Mouse (Mus musculus) forebrain, embryonic 15.5 days (tissue): ENCODE measurements around the gene Rbms2. TPM values are rescaled to one million over a fixed set of nuclear protein-coding genes. Genes with fewer than 3 reads are reported as not detected.
"Not testable (repeated sequence)": the region's sequence is repeated elsewhere in the genome, so short reads cannot be mapped to it uniquely, and the experiment has no call there.

Experiments used
- ATAC-seq: fragments of 200-750 bp; cut with Nextera tagmentation; replicated peaks from 2 replicates; pipeline ENCODE4 v1.8.0; 2017; ENCODE audit warnings: mild to moderate bottlenecking, moderate TSS enrichment, moderate library complexity
- H3K27ac ChIP-seq: fragments of 300-500 bp; sonication (generic); replicated peaks from 2 replicates; pipeline ENCODE4 v1.5.1; 2015; ENCODE audit warnings: mild to moderate bottlenecking, inconsistent platforms
- H3K27me3 ChIP-seq: fragments of 300-500 bp; sonication (generic); 2 replicates; pipeline ENCODE4 v1.6.1; 2015; ENCODE audit warnings: inconsistent platforms
- H3K36me3 ChIP-seq: fragments of 300-500 bp; sonication (generic); 2 replicates; pipeline ENCODE4 v1.6.1; 2015; ENCODE audit warnings: mild to moderate bottlenecking, inconsistent platforms
- H3K4me1 ChIP-seq: fragments of 300-500 bp; sonication (generic); 2 replicates; pipeline ENCODE4 v1.6.1; 2015; ENCODE audit warnings: inconsistent platforms
- H3K4me2 ChIP-seq: fragments of 300-500 bp; sonication (generic); replicated peaks from 2 replicates; pipeline ENCODE4 v1.6.1; 2015; ENCODE audit warnings: mild to moderate bottlenecking, inconsistent platforms
- H3K4me3 ChIP-seq: fragments of 300-500 bp; sonication (generic); 2 replicates; pipeline ENCODE4 v1.5.1; 2015; ENCODE audit warnings: mild to moderate bottlenecking, inconsistent platforms
- H3K9ac ChIP-seq: fragments of 300-500 bp; sonication (generic); replicated peaks from 2 replicates; pipeline ENCODE4 v1.6.1; 2015; ENCODE audit warnings: mild to moderate bottlenecking, inconsistent platforms
- H3K9me3 ChIP-seq: fragments of 300-500 bp; sonication (generic); 2 replicates; pipeline ENCODE4 v1.6.1; 2016; ENCODE audit warnings: inconsistent platforms
- WGBS: fragments of 180-500 bp; shearing (Covaris S2); methylation state at CpG from one replicate; pipeline ENCODE4 v1.1.7; 2015; ENCODE audit warnings: mixed read lengths; 5-methylcytosine and 5-hydroxymethylcytosine counted together
- polyA plus RNA-seq: library from polyadenylated mRNA; unstranded; fragments of >200 nt; fragmentation: Nextera tagmentation; extraction: Ambion mirVana; gene quantifications from 2 replicates; pipeline ENCODE4 v1.2.1, GENCODE M21; 2015

The Rbms2 gene
- polyA plus RNA-seq, 1 experiment from 2014 or later = 9.0 TPM

DNA sequence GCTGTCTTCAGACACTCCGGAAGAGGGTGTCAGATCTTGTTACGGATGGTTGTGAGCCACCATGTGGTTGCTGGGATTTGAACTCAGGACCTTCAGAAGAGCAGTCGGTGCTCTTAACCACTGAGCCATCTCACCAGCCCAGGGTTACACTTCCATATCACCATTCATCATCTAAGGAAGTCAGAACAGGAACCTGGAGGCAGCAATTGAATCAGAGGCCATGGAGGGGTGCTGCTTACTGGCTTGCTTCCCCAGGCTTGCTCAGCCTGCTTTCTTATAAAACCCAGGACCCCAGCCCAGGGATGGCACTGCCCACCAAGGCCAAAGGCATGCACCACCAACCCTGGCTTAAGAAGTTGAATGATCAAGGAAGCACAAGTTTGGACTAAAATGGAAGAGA lies 14.4 kb downstream of the Rbms2 start:
- ATAC-seq, H3K36me3 ChIP-seq, H3K27me3 ChIP-seq, H3K4me2 ChIP-seq, H3K4me3 ChIP-seq, H3K9ac ChIP-seq, H3K27ac ChIP-seq, H3K9me3 ChIP-seq, H3K4me1 ChIP-seq: not testable (repeated sequence)
- WGBS = 91% methylated on average over 3 of the region's 3 CpGs

DNA sequence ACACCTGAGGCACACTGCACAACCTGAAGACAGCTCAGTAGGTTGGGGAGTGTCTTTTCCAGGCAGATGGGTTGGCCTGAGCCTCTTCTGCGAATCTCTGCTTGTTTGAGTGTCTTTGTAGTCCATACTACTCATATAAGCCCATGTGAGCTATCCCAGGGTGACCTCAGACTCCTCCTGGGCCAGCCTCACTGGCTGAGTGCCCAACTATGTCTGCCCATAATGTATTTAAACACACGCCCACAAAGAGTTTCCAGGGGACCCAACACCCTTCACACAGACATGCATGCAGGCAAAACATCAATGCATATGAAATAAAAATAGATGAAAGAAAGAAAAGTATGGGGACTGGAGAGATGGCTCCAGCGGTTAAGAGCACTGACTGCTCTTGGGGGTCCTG lies 26.1 kb downstream of the Rbms2 start:
- Histone ChIP-seq H3K27ac (no peak overlapping the region), H3K4me1 (no peaks in the 10 kb centered on the region), H3K9ac (no peak overlapping the region), H3K4me2 (no peak overlapping the region), H3K27me3 (no peaks in the 10 kb centered on the region), H3K36me3 (no peaks in the 10 kb centered on the region), H3K4me3 (no peak overlapping the region), H3K9me3 (no peaks in the 10 kb centered on the region)
- no peak for ATAC-seq
- WGBS = 79% methylated on average over 3 of the region's 3 CpGs

DNA sequence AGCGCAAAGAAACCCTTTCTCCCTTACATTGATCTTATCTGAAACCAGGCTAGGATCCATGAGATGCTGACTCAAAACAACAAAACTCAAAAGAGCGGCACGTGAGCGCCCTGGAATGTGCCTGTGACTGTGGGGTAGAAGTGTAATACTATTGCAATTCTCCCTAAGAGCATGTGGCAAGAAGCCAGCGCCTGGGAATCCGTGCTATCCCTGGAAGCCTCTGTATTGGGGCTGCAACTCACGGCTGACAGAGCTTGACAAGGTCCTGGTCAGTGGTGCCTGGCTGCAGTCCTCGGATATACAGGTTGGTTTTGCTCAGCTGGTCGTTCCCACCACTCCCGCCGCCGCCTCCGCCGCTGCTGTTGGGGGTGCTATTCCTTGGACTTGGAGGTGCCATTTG lies 29.2 kb downstream of the Rbms2 start:
- 83% methylated on average over 14 of the region's 14 CpGs for WGBS
- no peaks in the 10 kb centered on the region for H3K36me3 ChIP-seq
- H3K9ac ChIP-seq = no peak overlapping the region
- no peaks in the 10 kb centered on the region for H3K9me3 ChIP-seq
- no peak overlapping the region for H3K4me2 ChIP-seq
- H3K4me1 ChIP-seq = no peaks in the 10 kb centered on the region
- H3K27ac ChIP-seq = no peak overlapping the region
- no peak overlapping the region for H3K4me3 ChIP-seq
- H3K27me3 ChIP-seq = no peaks in the 10 kb centered on the region
- no peak for ATAC-seq

DNA sequence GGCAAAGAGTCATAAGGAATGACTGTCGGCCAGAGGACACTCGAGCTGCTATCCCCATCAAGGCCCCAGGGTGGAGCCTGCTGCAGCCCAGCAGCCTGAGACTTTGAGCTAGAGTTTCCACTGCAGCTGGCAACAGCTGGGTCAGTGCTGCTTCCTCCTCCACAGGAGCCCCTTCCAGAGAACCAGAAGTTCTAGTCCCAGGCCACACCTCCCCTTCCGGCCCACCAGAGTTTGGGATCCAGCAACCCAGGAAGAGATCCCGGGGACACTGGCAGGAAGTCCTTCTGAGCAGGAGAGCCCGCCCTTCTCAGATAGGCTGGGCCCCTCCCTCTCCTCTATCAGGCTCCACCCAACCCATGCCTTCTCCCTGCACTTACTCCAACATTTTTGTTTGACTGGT lies 30.5 kb downstream of the Rbms2 start:
- WGBS = 1% methylated on average over 5 of the region's 5 CpGs
- Histone ChIP-seq H3K4me3 (no peak overlapping the region), H3K9ac (no peak overlapping the region), H3K27me3 (no peaks in the 10 kb centered on the region), H3K4me2 (no peak overlapping the region), H3K4me1 (no peaks in the 10 kb centered on the region), H3K9me3 (no peaks in the 10 kb centered on the region), H3K27ac (no peak overlapping the region), H3K36me3 (no peaks in the 10 kb centered on the region)
- ATAC-seq = no peak

DNA sequence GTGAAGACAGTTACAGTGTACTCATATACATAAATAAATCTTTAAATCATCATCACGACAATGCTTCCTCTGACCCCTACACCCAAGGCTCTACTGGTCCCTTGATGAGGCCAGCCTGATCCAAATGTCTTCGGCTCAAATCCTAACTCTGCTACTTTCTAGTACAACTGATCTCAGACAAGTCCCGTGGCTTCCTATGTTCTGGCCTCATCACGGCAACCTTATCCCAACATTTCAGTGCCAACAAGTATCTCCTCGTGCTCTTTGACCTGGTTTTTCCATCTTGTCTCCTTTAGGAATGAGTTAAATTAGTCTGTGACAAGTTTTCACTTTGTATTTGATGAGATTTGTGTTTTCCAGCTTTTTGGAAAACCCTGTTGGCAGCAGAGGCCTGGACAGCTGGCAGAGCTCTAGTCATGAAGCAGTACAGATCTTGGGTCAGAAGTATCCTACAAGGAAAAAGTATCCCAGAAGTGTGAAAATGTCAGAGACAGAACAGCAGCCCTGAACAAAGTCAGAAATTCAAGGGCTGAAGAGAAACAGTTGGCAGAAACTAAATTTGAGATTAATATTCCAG lies 31.2 kb downstream of the Rbms2 start:
- Histone ChIP-seq H3K4me1 (no peaks in the 10 kb centered on the region), H3K9ac (no peak overlapping the region), H3K36me3 (no peaks in the 10 kb centered on the region), H3K27ac (no peak overlapping the region), H3K9me3 (no peaks in the 10 kb centered on the region), H3K27me3 (no peaks in the 10 kb centered on the region), H3K4me3 (no peak overlapping the region), H3K4me2 (no peak overlapping the region)
- ATAC-seq = no peak
- WGBS = 93% methylated on average over 5 of the region's 5 CpGs

DNA sequence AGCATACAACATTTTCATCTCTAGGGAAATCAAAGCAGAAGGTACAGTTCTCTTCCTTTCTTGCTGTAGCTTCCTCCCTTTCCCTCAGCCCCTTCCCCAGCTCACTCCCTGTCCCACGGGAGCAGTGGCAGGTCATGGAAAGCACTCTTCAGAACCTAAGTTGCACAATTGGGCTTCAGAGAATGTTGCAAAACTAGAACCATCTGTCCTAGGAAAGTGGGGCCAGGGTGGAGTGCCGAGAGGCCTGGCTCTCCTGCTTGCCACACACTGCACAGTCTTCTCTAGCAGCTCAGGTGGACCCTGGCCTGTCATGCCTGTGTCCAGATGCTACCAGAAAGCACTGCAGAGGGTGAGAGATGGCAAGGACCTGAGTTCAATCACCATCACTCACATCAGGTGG lies 35.1 kb downstream of the Rbms2 start:
- Histone ChIP-seq H3K27ac (no peak overlapping the region), H3K9ac (no peak overlapping the region), H3K4me2 (no peak overlapping the region), H3K27me3 (no peaks in the 10 kb centered on the region), H3K36me3 (no peaks in the 10 kb centered on the region), H3K9me3 (no peaks in the 10 kb centered on the region), H3K4me3 (no peak overlapping the region), H3K4me1 (no peaks in the 10 kb centered on the region)
- WGBS = 84% methylated on average over 2 of the region's 2 CpGs
- no peak for ATAC-seq

DNA sequence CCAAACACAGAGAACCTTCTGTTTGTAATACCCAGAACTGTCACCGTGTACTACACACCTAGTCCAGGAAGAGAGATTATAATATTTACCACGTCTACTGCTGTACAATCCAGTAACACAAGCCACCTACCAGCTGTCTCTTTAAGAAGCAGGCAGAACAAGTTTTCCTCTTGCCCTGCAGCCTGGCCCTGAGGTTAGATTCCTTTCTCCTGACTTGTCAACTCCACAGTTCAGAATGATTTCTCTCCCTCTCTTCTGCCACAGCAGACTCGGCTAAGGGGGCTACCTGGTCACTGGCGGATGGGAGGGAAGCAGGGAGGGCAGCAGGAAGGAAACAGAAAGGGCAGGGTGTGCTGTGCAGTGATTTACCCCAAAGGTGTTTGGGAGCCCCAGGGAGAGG lies 36.4 kb downstream of the Rbms2 start:
- Histone ChIP-seq H3K9ac (no peak overlapping the region), H3K27me3 (no peaks in the 10 kb centered on the region), H3K4me3 (no peak overlapping the region), H3K27ac (no peak overlapping the region), H3K4me2 (no peak overlapping the region), H3K4me1 (no peaks in the 10 kb centered on the region), H3K9me3 (no peaks in the 10 kb centered on the region), H3K36me3 (no peaks in the 10 kb centered on the region)
- ATAC-seq = no peak
- WGBS = 74% methylated on average over 4 of the region's 4 CpGs

DNA sequence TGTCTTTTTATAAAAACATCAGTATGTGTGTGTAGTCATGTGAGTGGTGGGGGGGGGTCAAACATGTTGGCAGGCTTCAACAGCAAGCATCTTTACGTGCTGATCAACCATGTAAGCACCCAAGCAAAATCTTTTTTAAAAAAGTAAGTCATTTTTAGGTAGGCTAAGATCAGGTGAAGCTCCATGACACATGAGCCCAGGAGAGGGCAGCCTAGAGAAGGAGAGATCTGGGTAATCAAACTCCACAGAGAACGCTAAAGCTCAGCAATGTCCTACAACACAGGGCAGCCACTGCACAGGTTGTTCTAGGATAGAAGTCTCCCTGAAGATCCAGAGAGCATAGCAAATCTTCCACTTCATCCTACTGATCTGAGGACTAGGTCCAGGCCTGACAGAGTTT lies 37.9 kb downstream of the Rbms2 start:
- H3K9me3 ChIP-seq = no peaks in the 10 kb centered on the region
- WGBS = 75% methylated on average over 2 of the region's 2 CpGs
- H3K9ac ChIP-seq = no peak overlapping the region
- H3K4me2 ChIP-seq = no peak overlapping the region
- H3K36me3 ChIP-seq = no peaks in the 10 kb centered on the region
- H3K4me1 ChIP-seq = no peaks in the 10 kb centered on the region
- no peak for ATAC-seq
- H3K27me3 ChIP-seq = no peaks in the 10 kb centered on the region
- no peak overlapping the region for H3K27ac ChIP-seq
- H3K4me3 ChIP-seq = no peak overlapping the region

DNA sequence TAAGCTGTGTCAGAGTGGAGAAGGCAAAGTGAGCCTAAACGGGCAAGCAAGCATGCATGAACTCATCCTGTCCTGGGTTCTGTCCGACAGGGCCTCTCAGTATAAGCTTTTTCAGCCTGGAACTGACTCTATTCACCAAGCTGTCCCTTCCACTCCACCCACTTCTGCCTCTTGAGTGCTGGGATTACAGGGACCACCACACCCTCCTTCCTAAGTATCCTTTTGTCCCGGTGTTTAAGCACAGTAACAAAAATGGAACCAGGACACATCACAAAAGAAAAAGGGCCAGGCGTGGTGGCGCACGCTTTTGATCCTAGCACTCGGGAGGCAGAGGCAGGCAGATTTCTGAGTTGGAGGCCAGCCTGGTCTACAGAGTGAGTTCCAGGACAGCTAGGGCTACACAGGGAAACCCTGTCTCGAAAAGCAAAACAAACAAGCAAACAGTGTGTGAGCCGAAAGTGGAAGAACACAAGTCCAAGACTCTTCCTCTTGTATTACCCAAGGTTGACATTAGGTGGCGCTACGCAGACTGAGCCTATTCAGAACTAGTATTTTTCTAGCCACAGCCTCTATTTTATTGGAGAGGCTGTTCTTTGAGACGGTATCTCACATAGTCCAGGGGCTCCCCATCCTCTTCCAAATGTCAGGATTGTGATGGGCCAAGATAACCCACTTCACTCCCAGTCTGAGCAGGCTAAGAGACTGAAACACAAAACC lies 39.7 kb downstream of the Rbms2 start:
- Histone ChIP-seq H3K4me1 (no peaks in the 10 kb centered on the region), H3K9me3 (no peaks in the 10 kb centered on the region), H3K4me3 (no peak overlapping the region), H3K9ac (no peak overlapping the region), H3K27ac (no peak overlapping the region), H3K27me3 (no peaks in the 10 kb centered on the region), H3K36me3 (no peaks in the 10 kb centered on the region), H3K4me2 (no peak overlapping the region)
- WGBS = 73% methylated on average over 12 of the region's 12 CpGs
- ATAC-seq = no peak

DNA sequence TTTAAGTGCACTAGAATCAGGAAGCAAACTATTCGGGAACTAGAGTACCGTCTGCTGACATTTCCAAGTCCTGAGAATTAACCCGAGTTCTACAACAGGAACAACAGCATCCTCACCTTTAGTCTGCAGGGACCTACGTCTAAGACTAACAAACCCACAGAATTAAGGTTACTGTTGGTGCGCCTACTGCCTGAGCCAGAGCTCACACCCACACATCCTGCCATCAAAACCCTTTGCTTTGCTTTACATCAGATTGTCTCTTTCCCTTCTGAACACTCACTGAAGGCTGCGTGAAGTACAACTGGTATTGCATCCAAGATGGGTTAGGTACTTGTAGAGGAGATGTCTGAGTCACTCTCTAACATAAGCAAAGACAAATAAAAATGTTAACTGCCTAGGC lies 44.7 kb downstream of the Rbms2 start:
- ATAC-seq = no peak
- 91% methylated on average over 6 of the region's 6 CpGs for WGBS

DNA sequence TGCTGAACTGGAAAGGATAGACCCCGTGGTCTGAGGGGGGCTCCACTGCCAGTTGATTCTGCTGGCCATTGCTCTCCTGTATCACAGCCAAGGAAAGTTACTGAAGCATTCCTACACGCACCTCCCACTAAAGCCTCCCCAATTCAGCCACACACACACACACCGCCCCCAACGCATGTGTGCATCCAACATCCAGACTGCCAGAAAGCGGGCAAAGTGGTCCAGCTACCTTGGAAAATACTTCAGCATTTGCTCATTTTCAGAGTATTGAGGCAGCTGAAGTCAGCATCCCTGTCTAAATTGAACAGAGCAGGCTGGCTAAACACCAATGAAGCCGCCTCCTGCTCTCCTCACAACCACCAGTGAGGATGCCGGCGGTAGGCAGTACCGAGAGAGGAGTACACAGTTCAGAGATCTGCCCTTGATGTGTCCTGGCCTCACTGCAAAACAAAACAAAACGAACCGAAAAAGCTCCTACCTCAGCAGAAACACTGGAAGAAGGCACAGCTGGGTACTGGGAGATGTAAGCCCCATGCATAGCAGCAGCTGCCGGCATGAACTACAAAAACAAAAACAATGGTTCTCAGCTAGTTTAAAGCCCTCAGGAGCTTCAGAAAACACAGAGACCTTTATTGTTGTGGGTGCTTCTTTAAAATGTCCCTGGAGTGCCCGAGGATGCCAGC lies 46.3 kb downstream of the Rbms2 start:
- no peak overlapping the region for H3K4me3 ChIP-seq
- 49% methylated on average over 13 of the region's 13 CpGs for WGBS
- H3K9me3 ChIP-seq = no peaks in the 10 kb centered on the region
- no peak overlapping the region for H3K9ac ChIP-seq
- ATAC-seq = no peak
- H3K4me2 ChIP-seq = no peak overlapping the region
- peaks cover 13% of the 10 kb centered on the region for H3K36me3 ChIP-seq
- H3K4me1 ChIP-seq = no peaks in the 10 kb centered on the region
- peak overlapping the region; percentile 33; the same call in 1 of the 2 replicates for H3K27ac ChIP-seq
- H3K27me3 ChIP-seq = no peaks in the 10 kb centered on the region

More for the DNA sequence above, 44.7 kb downstream of the Rbms2 start:
- Histone ChIP-seq H3K9me3 (no peaks in the 10 kb centered on the region), H3K27me3 (no peaks in the 10 kb centered on the region), H3K4me3 (no peak overlapping the region), H3K9ac (no peak overlapping the region), H3K4me1 (no peaks in the 10 kb centered on the region), H3K4me2 (no peak overlapping the region), H3K36me3 (peaks cover 6% of the 10 kb centered on the region), H3K27ac (no peak overlapping the region)

DNA sequence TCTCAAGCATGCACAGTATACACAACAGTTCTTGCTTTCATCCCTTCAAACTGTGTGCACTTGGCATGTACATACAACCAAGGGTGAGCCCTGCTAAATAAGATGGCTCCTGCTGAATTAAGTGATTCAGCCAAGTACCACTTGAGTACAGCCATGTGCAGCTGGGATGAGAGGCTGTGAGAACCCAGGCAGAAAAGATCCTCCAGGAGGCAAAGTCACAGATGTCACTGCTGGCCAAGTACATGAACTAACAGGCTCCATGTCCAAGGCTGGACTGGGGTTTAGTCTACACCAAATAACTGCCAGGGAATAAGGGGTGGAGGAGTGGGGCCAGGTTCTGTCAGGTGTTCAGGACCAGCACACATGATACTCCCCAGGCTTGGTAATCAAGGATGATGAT lies 48.3 kb downstream of the Rbms2 start:
- no peak for ATAC-seq

More for the DNA sequence above, 48.3 kb downstream of the Rbms2 start:
- Histone ChIP-seq H3K27me3 (no peaks in the 10 kb centered on the region), H3K4me1 (no peaks in the 10 kb centered on the region), H3K4me2 (no peak overlapping the region), H3K9ac (no peak overlapping the region), H3K9me3 (no peaks in the 10 kb centered on the region), H3K27ac (no peak overlapping the region), H3K36me3 (peaks cover 27% of the 10 kb centered on the region), H3K4me3 (no peak overlapping the region)
